12 mouse cellular contexts compared by ENCODE assay signal in genomic region chr6:114297260-114298002, GRCm38 (mm10). TPM values are rescaled to one million over a fixed set of nuclear protein-coding genes. Genes with fewer than 3 reads are reported as not detected.
DNase-seq lines count a peak whose midpoint lies in the region; ATAC-seq lines count a peak whose summit lies in the region.
"Had no signal": no experiment of that assay in that cellular context is flagged by ENCODE, and none has a peak within 500 bp of the region (broad histone marks: within the 10 kb centered on the region; RNA-seq: fewer than 3 reads in every experiment).

No protein-coding gene starts in this region.

- peak; percentile 82 for ATAC-seq in forebrain, embryonic 15.5 days (replicated peaks)
- no peak for ATAC-seq in erythroid progenitor cell, adult 5-6 weeks (replicated peaks; ENCODE audit: low FRiP score, poor library complexity, severe bottlenecking)
- ATAC-seq: liver, postnatal 0 days had no signal

- H3K4me1 ChIP-seq in forebrain, embryonic 15.5 days = peaks cover 68% of the 10 kb centered on the region

- WGBS in forebrain, embryonic 15.5 days = 18% methylated on average over 10 of the region's 10 CpGs

- H3K27me3 ChIP-seq in forebrain, embryonic 15.5 days = no peaks in the 10 kb centered on the region

- peak; percentile 42 for DNase-seq in left cerebral cortex, postnatal 4 days
- DNase-seq in left cerebral cortex, postnatal 36 days (ENCODE audit: low spot score in 2 of 2) = no peak
- peak; percentile 37 to 59 for DNase-seq in layer of hippocampus, postnatal 14 days (ENCODE audit: low spot score in 2 of 2)
- peak; percentile 48 for DNase-seq in right cerebral cortex, postnatal 4 days
- no peak for DNase-seq in spleen, postnatal 14 days (ENCODE audit: low spot score in 2 of 2)
- DNase-seq in embryo, embryonic 10.5 days (ENCODE audit: low spot score) = no peak
- DNase-seq: adrenal gland, adult 8-10 months; heart, adult 18-20 months; kidney, postnatal 36 days; liver, postnatal 0 days had no signal

- H3K9ac ChIP-seq in forebrain, embryonic 15.5 days (replicated peaks) = 0 out of 2 replicates have a peak overlapping the region, but pooled peaks have one; percentile 20
- H3K9ac ChIP-seq: liver, postnatal 0 days had no signal

- H3K27ac ChIP-seq in forebrain, embryonic 15.5 days (replicated peaks) = peak overlapping the region; percentile 91

- H3K9me3 ChIP-seq in forebrain, embryonic 15.5 days = no peaks in the 10 kb centered on the region

- peaks cover 13% of the 10 kb centered on the region for H3K36me3 ChIP-seq in forebrain, embryonic 15.5 days

- H3K4me2 ChIP-seq in forebrain, embryonic 15.5 days (replicated peaks) = no peak overlapping the region

- no peak overlapping the region for H3K4me3 ChIP-seq in forebrain, embryonic 15.5 days

- intact Hi-C loops in left cerebral cortex, postnatal 4 days (cut with DNase I) = no loop called here
- intact Hi-C loops in left cerebral cortex, postnatal 36 days (cut with DNase I) = no loop called here

RNA-seq across cellular contexts. Expression of gene Slc6a1, which starts 15.0 kb away (rescaled TPM):
- total RNA-seq in left cerebral cortex, postnatal 4 days (2021) = 100 to 1,000 TPM; 190 to 242 TPM
- 100 to 1,000 TPM; 289 to 308 TPM for total RNA-seq in left cerebral cortex, postnatal 36 days (2021)
- 98.4 and 99.8 TPM in 2 replicates for polyA plus RNA-seq in forebrain, embryonic 15.5 days (2015; fragmentation: Nextera tagmentation; extraction: Ambion mirVana)
- 100 to 1,000 TPM; 330 to 335 TPM for total RNA-seq in layer of hippocampus, postnatal 14 days (2021)
- 1.3 TPM in 1 of 2 replicates, not detected in the other for total RNA-seq in erythroid progenitor cell, adult 5-6 weeks (2015; ENCODE audit: low replicate concordance)
- not detected in 2 replicates for total RNA-seq in erythroid progenitor cell, adult 5-6 weeks (2017; ENCODE audit: low replicate concordance)
- polyA plus RNA-seq: liver, postnatal 0 days had no signal

Comparison
In these comparisons a context has a peak if more than half of its experiments do, and no peak if none do; other contexts are left out.
1. DNase-seq: peak in left cerebral cortex, postnatal 4 days (single experiment), layer of hippocampus, postnatal 14 days (2 of 2) and right cerebral cortex, postnatal 4 days (single experiment); none in left cerebral cortex, postnatal 36 days (0 of 2), spleen, postnatal 14 days (0 of 2) and embryo, embryonic 10.5 days (single experiment).
2. RNA of gene Slc6a1, which starts 15.0 kb away (total RNA-seq): 330 to 335 TPM in layer of hippocampus, postnatal 14 days, 289 to 308 TPM in left cerebral cortex, postnatal 36 days and 190 to 242 TPM in left cerebral cortex, postnatal 4 days; 1.3 TPM in erythroid progenitor cell, adult 5-6 weeks; every median in the first group is over 10 times any median in the second.